Mouse (Mus musculus) limb, embryonic 11.5 days (tissue): Measurements from ENCODE around the gene Slc25a24. TPM values are rescaled to one million over a fixed set of nuclear protein-coding genes. Genes with fewer than 3 reads are reported as not detected.

Experiments
- ATAC-seq: fragments of 200-750 bp; cut with Nextera tagmentation; 2 replicates; pipeline ENCODE4 v1.8.0; 2017; ENCODE audit warnings: low read depth; ENCODE audit not compliant: insufficient number of reproducible peaks, low FRiP score, low TSS enrichment
- DNase-seq: peaks from one replicate; pipeline ENCODE4 v3.0.0-alpha.2; 2015; ENCODE audit warnings: low spot score
- H3K27ac ChIP-seq: fragments of 300-500 bp; sonication (generic); replicated peaks from 2 replicates; pipeline ENCODE4 v1.5.1; 2014; ENCODE audit warnings: low read depth, mild to moderate bottlenecking, low read length
- H3K27me3 ChIP-seq: fragments of 300-500 bp; sonication (generic); 2 replicates; pipeline ENCODE4 v1.6.1; 2014; ENCODE audit warnings: mild to moderate bottlenecking, low read length, mixed read lengths; ENCODE audit not compliant: control insufficient read depth, insufficient read depth
- H3K36me3 ChIP-seq: fragments of 300-500 bp; sonication (generic); 2 replicates; pipeline ENCODE4 v1.6.1; 2014; ENCODE audit warnings: mild to moderate bottlenecking, low read length, moderate library complexity, mixed read lengths; ENCODE audit not compliant: control insufficient read depth, insufficient read depth
- H3K4me1 ChIP-seq: fragments of 300-500 bp; sonication (generic); 2 replicates; pipeline ENCODE4 v1.6.1; 2014; ENCODE audit warnings: low read length, mixed read lengths; ENCODE audit not compliant: control insufficient read depth, insufficient read depth
- H3K4me2 ChIP-seq: fragments of 300-500 bp; sonication (generic); 2 replicates; pipeline ENCODE4 v1.6.1; 2014; ENCODE audit warnings: low read depth, mild to moderate bottlenecking, moderate library complexity; ENCODE audit not compliant: severe bottlenecking
- H3K4me3 ChIP-seq: fragments of 300-500 bp; sonication (generic); 2 replicates; pipeline ENCODE4 v1.5.1; 2014; ENCODE audit warnings: low read depth, low read length
- H3K9ac ChIP-seq: fragments of 300-500 bp; sonication (generic); 2 replicates; pipeline ENCODE4 v1.6.1; 2014; ENCODE audit warnings: mild to moderate bottlenecking, low read length
- H3K9me3 ChIP-seq: fragments of 300-500 bp; sonication (generic); 2 replicates; pipeline ENCODE4 v1.6.1; 2016; ENCODE audit warnings: low read length; ENCODE audit not compliant: control insufficient read depth
- WGBS: fragments of 180-500 bp; shearing (Covaris S2); extraction: QIAGEN DNeasy Blood & Tissue Kit; methylation state at CpG from one replicate; pipeline ENCODE4 v1.1.7; 2014; 5-methylcytosine and 5-hydroxymethylcytosine counted together
- polyA plus RNA-seq: library from polyadenylated mRNA; unstranded; fragments of >200 nt; fragmentation: Nextera tagmentation; extraction: Ambion mirVana; gene quantifications from 2 replicates; pipeline ENCODE4 v1.2.1, GENCODE M21; 2014

Slc25a24 gene
- polyA plus RNA-seq, 1 experiment from 2014 or later, result 36.3 TPM

GRCm38 (mm10) chr3:109178705-109179104, 55.8 kb downstream of the Slc25a24 start:
- Histone ChIP-seq H3K9ac (no peak overlapping the region), H3K27ac (no peak overlapping the region), H3K4me1 (no peaks in the 10 kb centered on the region), H3K36me3 (no peaks in the 10 kb centered on the region), H3K4me3 (no peak overlapping the region), H3K27me3 (no peaks in the 10 kb centered on the region), H3K4me2 (no peak overlapping the region), H3K9me3 (no peaks in the 10 kb centered on the region)
- no peak for DNase-seq
- 58% methylated on average over 6 of the region's 6 CpGs for WGBS
- no peak for ATAC-seq

DNA sequence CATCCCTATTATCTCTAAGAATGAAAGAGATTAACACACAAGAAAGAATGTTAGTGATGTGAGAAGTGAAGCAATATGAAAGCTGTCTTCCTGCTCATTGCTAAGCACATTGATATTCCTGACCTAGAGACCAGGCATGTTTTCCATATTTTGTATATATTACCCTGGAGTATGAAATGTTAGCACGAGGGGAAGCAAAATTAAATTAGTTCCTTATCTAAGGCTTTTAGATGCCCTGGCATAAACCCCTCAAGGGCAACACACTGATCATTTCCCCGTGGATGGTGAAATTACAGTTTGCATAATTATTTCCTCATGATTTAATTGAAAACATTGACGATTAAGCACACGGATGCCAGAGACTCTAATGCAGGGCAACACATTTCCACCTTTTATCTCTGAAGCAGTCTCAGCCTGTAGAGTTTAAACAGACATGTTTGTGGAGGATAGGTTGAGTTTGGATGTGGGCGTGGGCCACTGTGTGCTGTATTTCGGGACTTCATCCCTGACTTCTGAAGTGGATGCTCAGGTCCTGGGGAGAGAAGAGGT, 56.7 kb downstream of the Slc25a24 start:
- Histone ChIP-seq H3K9me3 (no peaks in the 10 kb centered on the region), H3K27me3 (no peaks in the 10 kb centered on the region), H3K4me1 (no peaks in the 10 kb centered on the region), H3K36me3 (no peaks in the 10 kb centered on the region), H3K4me2 (no peak overlapping the region), H3K27ac (no peak overlapping the region), H3K4me3 (no peak overlapping the region), H3K9ac (no peak overlapping the region)
- whole genome bisulfite sequencing, result 60% methylated on average over 6 of the region's 6 CpGs
- ATAC-seq, result no peak
- DNase-seq, result no peak

GRCm38 (mm10) chr3:109196166-109196565, 73.2 kb downstream of the Slc25a24 start:
- Histone ChIP-seq H3K9me3 (no peaks in the 10 kb centered on the region), H3K9ac (no peak overlapping the region), H3K4me2 (no peak overlapping the region), H3K4me3 (no peak overlapping the region), H3K4me1 (no peaks in the 10 kb centered on the region), H3K27ac (no peak overlapping the region), H3K36me3 (no peaks in the 10 kb centered on the region), H3K27me3 (no peaks in the 10 kb centered on the region)
- WGBS, result 83% methylated on average over 2 of the region's 2 CpGs
- DNase-seq (no peak), ATAC-seq (no peak)

DNA sequence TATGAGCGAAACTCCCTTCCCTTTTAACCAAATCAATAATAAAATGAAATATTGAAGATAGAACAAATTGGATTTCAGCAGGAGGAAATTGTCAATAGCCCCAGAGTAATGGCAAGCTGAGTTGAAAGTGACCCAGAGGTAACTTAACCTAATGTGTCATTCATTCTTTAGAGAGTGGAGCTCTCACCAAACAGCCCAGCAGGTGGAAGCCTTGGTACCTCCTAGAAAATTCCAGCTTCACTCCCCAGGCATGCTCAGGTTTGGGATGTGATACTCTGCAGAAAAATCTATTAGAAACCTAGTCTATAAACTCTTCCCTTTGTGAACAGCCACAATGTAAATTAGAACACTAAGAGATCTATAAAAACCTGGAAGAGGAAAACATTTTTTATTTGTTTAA, 76.3 kb downstream of the Slc25a24 start:
- Histone ChIP-seq H3K27me3 (no peaks in the 10 kb centered on the region), H3K4me2 (no peak overlapping the region), H3K4me3 (no peak overlapping the region), H3K9me3 (no peaks in the 10 kb centered on the region), H3K36me3 (no peaks in the 10 kb centered on the region), H3K4me1 (no peaks in the 10 kb centered on the region), H3K9ac (no peak overlapping the region), H3K27ac (no peak overlapping the region)
- ATAC-seq (no peak), DNase-seq (no peak)
- WGBS, result 94% methylated on average over 1 of the region's 1 CpGs

GRCm38 (mm10) chr3:109212322-109212721, 89.4 kb downstream of the Slc25a24 start:
- H3K9ac ChIP-seq, result no peak overlapping the region
- 89% methylated on average over 3 of the region's 3 CpGs for WGBS
- ATAC-seq, result no peak
- no peaks in the 10 kb centered on the region for H3K4me1 ChIP-seq
- H3K36me3 ChIP-seq, result no peaks in the 10 kb centered on the region
- no peak for DNase-seq
- no peak overlapping the region for H3K4me3 ChIP-seq
- H3K4me2 ChIP-seq, result no peak overlapping the region
- H3K9me3 ChIP-seq, result no peaks in the 10 kb centered on the region
- H3K27ac ChIP-seq, result no peak overlapping the region
- no peaks in the 10 kb centered on the region for H3K27me3 ChIP-seq

GRCm38 (mm10) chr3:109216352-109216751, 93.4 kb downstream of the Slc25a24 start:
- DNase-seq (no peak), ATAC-seq (no peak)
- no peaks in the 10 kb centered on the region for H3K27me3 ChIP-seq
- H3K4me3 ChIP-seq, result no peak overlapping the region
- no peaks in the 10 kb centered on the region for H3K4me1 ChIP-seq
- no peaks in the 10 kb centered on the region for H3K9me3 ChIP-seq
- H3K9ac ChIP-seq, result no peak overlapping the region
- no peaks in the 10 kb centered on the region for H3K36me3 ChIP-seq
- H3K4me2 ChIP-seq, result no peak overlapping the region
- H3K27ac ChIP-seq, result no peak overlapping the region

Other genes with a start within 250 kb of the Slc25a24 start
- gene Fndc7, start 233.1 kb upstream of the Slc25a24 start, polyA plus RNA-seq, result 0.18 TPM in 1 of 2 replicates, not detected in the other
- 79.9 and 81.2 TPM in 2 replicates for gene Prpf38b, start 211.4 kb upstream of the Slc25a24 start, polyA plus RNA-seq
- 0.54 and 1.0 TPM in 2 replicates for gene Henmt1, start 183.3 kb upstream of the Slc25a24 start, polyA plus RNA-seq
- not detected in 2 replicates for gene Gm9857, start 182.7 kb upstream of the Slc25a24 start, polyA plus RNA-seq
- gene Fam102b, start 95.5 kb upstream of the Slc25a24 start, polyA plus RNA-seq, result 7.7 TPM in 2 replicates
- gene Slc25a54, start 42.7 kb upstream of the Slc25a24 start, polyA plus RNA-seq, result not detected in 2 replicates
- 3.3 and 3.4 TPM in 2 replicates for gene Vav3, start 217.5 kb downstream of the Slc25a24 start, polyA plus RNA-seq